Mouse (Mus musculus): ENCODE results near the gene Gm14226.

DNA sequence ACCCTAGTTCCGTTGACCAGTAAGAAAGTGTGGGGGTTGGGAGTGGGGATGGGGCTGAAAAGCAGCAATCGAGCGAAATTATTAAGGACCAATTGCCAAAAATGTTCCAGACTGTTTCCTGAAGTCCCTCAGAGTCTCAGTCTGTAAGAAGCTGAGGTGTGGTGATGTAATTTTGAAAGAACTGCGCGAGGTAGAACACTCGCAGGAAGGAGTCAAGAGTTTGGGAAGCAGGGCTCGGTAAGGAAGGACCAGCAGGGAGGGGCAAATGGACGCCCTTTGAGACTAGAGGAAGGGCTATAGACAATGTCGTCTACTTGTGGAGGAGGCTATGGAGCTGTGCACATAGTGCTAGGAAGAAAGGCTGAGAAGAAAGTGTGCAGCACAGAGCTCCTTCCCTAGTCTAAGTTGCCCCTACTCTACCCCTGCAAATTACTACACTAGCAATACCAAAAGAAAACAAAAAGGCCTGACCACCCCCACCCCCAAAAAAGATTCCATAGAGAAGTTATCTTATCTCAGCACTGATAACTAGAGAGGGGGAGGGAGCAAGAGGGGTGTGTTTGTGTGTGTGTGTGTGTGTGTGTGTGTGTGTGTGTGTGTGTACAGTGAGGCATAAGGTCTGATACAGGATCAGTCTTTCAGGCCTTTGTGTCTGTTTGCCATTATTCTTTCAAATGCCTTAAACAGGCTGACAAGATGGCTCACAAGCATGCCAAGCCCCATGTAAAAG, 33.7 kb downstream of the Gm14226 start:
- TF ChIP-seq REST (IDR thresholded peaks at IDR 0.05; ENCODE audit: insufficient read depth, insufficient read length): no peak
- TF ChIP-seq POLR2A (IDR thresholded peaks at IDR 0.05; ENCODE audit: insufficient read length, low read depth): no peak
- TF ChIP-seq USF1 (IDR thresholded peaks at IDR 0.05; ENCODE audit: low read depth): no peak
